Mouse (Mus musculus) neural tube, embryonic 11.5 days (tissue): ENCODE measurements at regions not wholly inside any gene's neighbourhood (a gene's known extent, or its start where the extent isn't known, plus 50 kb on each side); places are given as distances from the start of the nearest gene placed in this dataset.

Experiments
- ATAC-seq: fragments of 200-750 bp; cut with Nextera tagmentation; 2 replicates; pipeline ENCODE4 v1.8.0; 2017; ENCODE audit warnings: moderate number of reproducible peaks, mild to moderate bottlenecking, moderate TSS enrichment, moderate library complexity; ENCODE audit not compliant: insufficient read depth, low FRiP score, low TSS enrichment
- DNase-seq: peaks from one replicate; pipeline ENCODE4 v3.0.0-alpha.2; 2015; ENCODE audit warnings: low spot score
- H3K27ac ChIP-seq: fragments of 300-500 bp; sonication (generic); 2 replicates; pipeline ENCODE4 v1.5.1; 2014; ENCODE audit warnings: low read depth, mild to moderate bottlenecking, low read length
- H3K27me3 ChIP-seq: fragments of 300-500 bp; sonication (generic); 2 replicates; pipeline ENCODE4 v1.6.1; 2014; ENCODE audit warnings: mild to moderate bottlenecking, low read length, mixed read lengths; ENCODE audit not compliant: control insufficient read depth, insufficient read depth
- H3K36me3 ChIP-seq: fragments of 300-500 bp; sonication (generic); 2 replicates; pipeline ENCODE4 v1.6.1; 2014; ENCODE audit warnings: mild to moderate bottlenecking, low read length, moderate library complexity, mixed read lengths; ENCODE audit not compliant: control insufficient read depth, insufficient read depth
- H3K4me1 ChIP-seq: fragments of 300-500 bp; sonication (generic); 2 replicates; pipeline ENCODE4 v1.6.1; 2014; ENCODE audit warnings: low read length, mixed read lengths; ENCODE audit not compliant: control insufficient read depth, insufficient read depth
- H3K4me2 ChIP-seq: fragments of 300-500 bp; sonication (generic); 2 replicates; pipeline ENCODE4 v1.6.1; 2014; ENCODE audit warnings: low read depth, mild to moderate bottlenecking, moderate library complexity
- H3K4me3 ChIP-seq: fragments of 300-500 bp; sonication (generic); 2 replicates; pipeline ENCODE4 v1.5.1; 2014; ENCODE audit warnings: low read depth, low read length
- H3K9ac ChIP-seq: fragments of 300-500 bp; sonication (generic); 2 replicates; pipeline ENCODE4 v1.6.1; 2014; ENCODE audit warnings: mild to moderate bottlenecking, low read length
- H3K9me3 ChIP-seq: fragments of 300-500 bp; sonication (generic); 2 replicates; pipeline ENCODE4 v1.6.1; 2016; ENCODE audit warnings: low read length; ENCODE audit not compliant: control insufficient read depth
- WGBS: fragments of 180-500 bp; shearing (Covaris S2); extraction: QIAGEN DNeasy Blood & Tissue Kit; methylation state at CpG from one replicate; pipeline ENCODE4 v1.1.7; 2014; 5-methylcytosine and 5-hydroxymethylcytosine counted together

DNA sequence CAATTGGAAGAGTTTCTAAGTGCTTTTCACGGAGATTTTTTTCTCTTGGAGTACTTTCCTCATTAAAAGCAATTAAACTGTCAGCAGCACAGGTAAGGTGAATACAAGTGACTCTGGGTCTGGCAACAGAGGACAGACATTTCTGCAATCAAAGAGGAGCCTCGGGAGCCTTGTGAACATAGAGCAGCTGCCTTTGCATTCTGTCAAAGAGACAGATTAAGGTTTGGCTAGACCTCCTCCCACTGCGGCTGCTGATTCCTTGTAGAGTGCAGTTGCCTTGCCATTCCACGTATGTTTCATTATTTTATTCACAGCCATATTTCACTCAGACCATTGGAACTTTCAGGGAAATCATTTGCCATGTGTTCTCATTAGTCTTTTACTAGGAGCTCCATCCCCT, 563.0 kb upstream of the Gnpda2 start:
- Histone ChIP-seq H3K4me1 (no peaks in the 10 kb centered on the region), H3K27ac (no peak overlapping the region), H3K9ac (no peak overlapping the region), H3K36me3 (no peaks in the 10 kb centered on the region), H3K9me3 (no peaks in the 10 kb centered on the region), H3K4me2 (no peak overlapping the region), H3K27me3 (no peaks in the 10 kb centered on the region), H3K4me3 (no peak overlapping the region)
- 65% methylated on average over 4 of the region's 4 CpGs for WGBS
- DNase-seq (peak; percentile 19), ATAC-seq (no peak)
